Mouse (Mus musculus): ENCODE results near the gene Catip. TPM values are rescaled to one million over a fixed set of nuclear protein-coding genes. Genes with fewer than 3 reads are reported as not detected.

Catip gene
- polyA plus RNA-seq, 1 experiment from 2014 or later, result 0.57 TPM

- H3K4me3 ChIP-seq (replicated peaks; ENCODE audit: low read depth, low read length), result peak overlapping the region; percentile 96; the same call in 1 of the 2 replicates
- ATAC-seq (ENCODE audit: low FRiP score, low TSS enrichment), result no peak
- WGBS, result 9% methylated on average over 21 of the region's 21 CpGs
- H3K9ac ChIP-seq (replicated peaks; ENCODE audit: low read length), result no peak overlapping the region; the same call in 1 of the 2 replicates
- H3K27ac ChIP-seq (replicated peaks; ENCODE audit: low read depth, low read length), result no peak overlapping the region
- no peaks in the 10 kb centered on the region for H3K9me3 ChIP-seq (ENCODE audit: control insufficient read depth, low read length)
- H3K36me3 ChIP-seq (ENCODE audit: control insufficient read depth, insufficient read depth, low read length), result peaks cover 12% of the 10 kb centered on the region
- peak overlapping the region; percentile 39 for H3K4me2 ChIP-seq (ENCODE audit: low read length)
- DNase-seq, result peak; percentile 63
- peaks cover 8% of the 10 kb centered on the region; the same call in 1 of the 2 replicates for H3K27me3 ChIP-seq (ENCODE audit: control insufficient read depth, insufficient read depth, low read length)
- peaks cover 12% of the 10 kb centered on the region for H3K4me1 ChIP-seq (ENCODE audit: control insufficient read depth, insufficient read depth, low read length)
Observed at GRCm38 (mm10) chr1:74390287-74390906, 28.5 kb downstream of the Catip start.

- H3K36me3 ChIP-seq (ENCODE audit: control insufficient read depth, insufficient read depth, low read length), result peaks cover 12% of the 10 kb centered on the region
- H3K4me2 ChIP-seq (ENCODE audit: low read length), result peak within 1 kb of the TSS; percentile 91
- H3K27ac ChIP-seq (replicated peaks; ENCODE audit: low read depth, low read length), result peak within 1 kb of the TSS; percentile 68
- H3K27me3 ChIP-seq (ENCODE audit: control insufficient read depth, insufficient read depth, low read length), result peaks cover 8% of the 10 kb centered on the region; the same call in 1 of the 2 replicates
- DNase-seq, result peak; percentile 98
- ATAC-seq (ENCODE audit: low FRiP score, low TSS enrichment), result peak; percentile 74
- no peaks in the 10 kb centered on the region for H3K9me3 ChIP-seq (ENCODE audit: control insufficient read depth, low read length)
- peak within 1 kb of the TSS; percentile 74 for H3K9ac ChIP-seq (replicated peaks; ENCODE audit: low read length)
- H3K4me1 ChIP-seq (ENCODE audit: control insufficient read depth, insufficient read depth, low read length), result peaks cover 12% of the 10 kb centered on the region
- peak within 1 kb of the TSS; percentile 96 for H3K4me3 ChIP-seq (replicated peaks; ENCODE audit: low read depth, low read length)
- WGBS, result 2% methylated on average over 51 of the region's 51 CpGs
Observed at GRCm38 (mm10) chr1:74390924-74391748, 29.2 kb downstream of the Catip start, which contains the start of gene Ctdsp1. Ctdsp1 (plus strand) TSS chr1:74391509.

- peak overlapping the region; percentile 68 for H3K27ac ChIP-seq (replicated peaks; ENCODE audit: low read depth, low read length)
- H3K36me3 ChIP-seq (ENCODE audit: control insufficient read depth, insufficient read depth, low read length), result peaks cover 12% of the 10 kb centered on the region
- ATAC-seq (ENCODE audit: low FRiP score, low TSS enrichment), result peak; percentile 54
- peak overlapping the region; percentile 74 for H3K9ac ChIP-seq (replicated peaks; ENCODE audit: low read length)
- peaks cover 12% of the 10 kb centered on the region for H3K4me1 ChIP-seq (ENCODE audit: control insufficient read depth, insufficient read depth, low read length)
- peaks cover 8% of the 10 kb centered on the region; the same call in 1 of the 2 replicates for H3K27me3 ChIP-seq (ENCODE audit: control insufficient read depth, insufficient read depth, low read length)
- H3K9me3 ChIP-seq (ENCODE audit: control insufficient read depth, low read length), result no peaks in the 10 kb centered on the region
- DNase-seq, result peak; percentile 65
- H3K4me3 ChIP-seq (replicated peaks; ENCODE audit: low read depth, low read length), result peak overlapping the region; percentile 96
- WGBS, result 0% methylated on average over 63 of the region's 63 CpGs
- peak overlapping the region; percentile 91 for H3K4me2 ChIP-seq (ENCODE audit: low read length)
Observed at GRCm38 (mm10) chr1:74391844-74392441, 30.0 kb downstream of the Catip start.

GRCm38 (mm10) chr1:74392446-74392994 is 30.6 kb downstream of the Catip start:
- DNase-seq (peak; percentile 15), ATAC-seq (ENCODE audit: low FRiP score, low TSS enrichment) (peak; percentile 17; the same call in 1 of the 2 replicates)
- Histone ChIP-seq H3K27me3 (ENCODE audit: control insufficient read depth, insufficient read depth, low read length) (peaks cover 8% of the 10 kb centered on the region; the same call in 1 of the 2 replicates), H3K9ac (replicated peaks; ENCODE audit: low read length) (peak overlapping the region; percentile 74), H3K36me3 (ENCODE audit: control insufficient read depth, insufficient read depth, low read length) (peaks cover 12% of the 10 kb centered on the region), H3K4me3 (replicated peaks; ENCODE audit: low read depth, low read length) (peak overlapping the region; percentile 96), H3K4me1 (ENCODE audit: control insufficient read depth, insufficient read depth, low read length) (peaks cover 12% of the 10 kb centered on the region), H3K27ac (replicated peaks; ENCODE audit: low read depth, low read length) (peak overlapping the region; percentile 68; the same call in 1 of the 2 replicates), H3K4me2 (ENCODE audit: low read length) (peak overlapping the region; percentile 91), H3K9me3 (ENCODE audit: control insufficient read depth, low read length) (no peaks in the 10 kb centered on the region)
- under 1% methylated on average over 16 of the region's 16 CpGs for WGBS

- H3K9ac ChIP-seq (replicated peaks; ENCODE audit: low read length), result peak overlapping the region; percentile 74; the same call in 1 of the 2 replicates
- peak overlapping the region; percentile 96 for H3K4me3 ChIP-seq (replicated peaks; ENCODE audit: low read depth, low read length)
- H3K4me1 ChIP-seq (ENCODE audit: control insufficient read depth, insufficient read depth, low read length), result peaks cover 12% of the 10 kb centered on the region
- no peak for ATAC-seq (ENCODE audit: low FRiP score, low TSS enrichment)
- peak overlapping the region; percentile 91 for H3K4me2 ChIP-seq (ENCODE audit: low read length)
- 45% methylated on average over 7 of the region's 7 CpGs for WGBS
- no peak for DNase-seq
- no peaks in the 10 kb centered on the region for H3K9me3 ChIP-seq (ENCODE audit: control insufficient read depth, low read length)
- no peak overlapping the region for H3K27ac ChIP-seq (replicated peaks; ENCODE audit: low read depth, low read length)
- peaks cover 12% of the 10 kb centered on the region for H3K36me3 ChIP-seq (ENCODE audit: control insufficient read depth, insufficient read depth, low read length)
- peaks cover 8% of the 10 kb centered on the region; the same call in 1 of the 2 replicates for H3K27me3 ChIP-seq (ENCODE audit: control insufficient read depth, insufficient read depth, low read length)
Observed at GRCm38 (mm10) chr1:74393010-74393409, 31.1 kb downstream of the Catip start.

GRCm38 (mm10) chr1:74393697-74394096 is 31.8 kb downstream of the Catip start:
- no peak for DNase-seq
- H3K4me1 ChIP-seq (ENCODE audit: control insufficient read depth, insufficient read depth, low read length), result peaks cover 12% of the 10 kb centered on the region
- WGBS, result 90% methylated on average over 9 of the region's 9 CpGs
- H3K36me3 ChIP-seq (ENCODE audit: control insufficient read depth, insufficient read depth, low read length), result peaks cover 12% of the 10 kb centered on the region
- H3K27ac ChIP-seq (replicated peaks; ENCODE audit: low read depth, low read length), result no peak overlapping the region
- H3K9ac ChIP-seq (replicated peaks; ENCODE audit: low read length), result no peak overlapping the region
- peaks cover 8% of the 10 kb centered on the region; the same call in 1 of the 2 replicates for H3K27me3 ChIP-seq (ENCODE audit: control insufficient read depth, insufficient read depth, low read length)
- H3K9me3 ChIP-seq (ENCODE audit: control insufficient read depth, low read length), result no peaks in the 10 kb centered on the region
- no peak overlapping the region for H3K4me2 ChIP-seq (ENCODE audit: low read length)
- no peak overlapping the region for H3K4me3 ChIP-seq (replicated peaks; ENCODE audit: low read depth, low read length)
- no peak for ATAC-seq (ENCODE audit: low FRiP score, low TSS enrichment)

GRCm38 (mm10) chr1:74394311-74394710 is 32.4 kb downstream of the Catip start:
- peaks cover 12% of the 10 kb centered on the region for H3K4me1 ChIP-seq (ENCODE audit: control insufficient read depth, insufficient read depth, low read length)
- H3K27ac ChIP-seq (replicated peaks; ENCODE audit: low read depth, low read length), result no peak overlapping the region
- WGBS, result 92% methylated on average over 9 of the region's 9 CpGs
- peaks cover 8% of the 10 kb centered on the region; the same call in 1 of the 2 replicates for H3K27me3 ChIP-seq (ENCODE audit: control insufficient read depth, insufficient read depth, low read length)
- no peaks in the 10 kb centered on the region for H3K9me3 ChIP-seq (ENCODE audit: control insufficient read depth, low read length)
- H3K4me2 ChIP-seq (ENCODE audit: low read length), result no peak overlapping the region
- H3K36me3 ChIP-seq (ENCODE audit: control insufficient read depth, insufficient read depth, low read length), result peaks cover 12% of the 10 kb centered on the region
- DNase-seq (no peak), ATAC-seq (ENCODE audit: low FRiP score, low TSS enrichment) (no peak)
- H3K4me3 ChIP-seq (replicated peaks; ENCODE audit: low read depth, low read length), result no peak overlapping the region
- no peak overlapping the region for H3K9ac ChIP-seq (replicated peaks; ENCODE audit: low read length)

GRCm38 (mm10) chr1:74394858-74395257 is 33.0 kb downstream of the Catip start:
- Histone ChIP-seq H3K4me2 (ENCODE audit: low read length) (no peak overlapping the region), H3K9me3 (ENCODE audit: control insufficient read depth, low read length) (no peaks in the 10 kb centered on the region), H3K27ac (replicated peaks; ENCODE audit: low read depth, low read length) (no peak overlapping the region), H3K27me3 (ENCODE audit: control insufficient read depth, insufficient read depth, low read length) (peaks cover 8% of the 10 kb centered on the region; the same call in 1 of the 2 replicates), H3K4me3 (replicated peaks; ENCODE audit: low read depth, low read length) (no peak overlapping the region), H3K36me3 (ENCODE audit: control insufficient read depth, insufficient read depth, low read length) (peaks cover 12% of the 10 kb centered on the region), H3K9ac (replicated peaks; ENCODE audit: low read length) (no peak overlapping the region), H3K4me1 (ENCODE audit: control insufficient read depth, insufficient read depth, low read length) (peaks cover 12% of the 10 kb centered on the region)
- ATAC-seq (ENCODE audit: low FRiP score, low TSS enrichment) (no peak), DNase-seq (no peak)
- 93% methylated on average over 15 of the region's 15 CpGs for WGBS

Measured in midbrain, embryonic 14.5 days (tissue).